Mouse (Mus musculus): ENCODE measurements around the gene Dnaja3. TPM values are rescaled to one million over a fixed set of nuclear protein-coding genes. Genes with fewer than 3 reads are reported as not detected.

Gene Dnaja3
- polyA plus RNA-seq, 1 experiment from 2014 or later = 77.6 TPM

- Histone ChIP-seq H3K27me3 (replicated peaks) (no peaks in the 10 kb centered on the region), H3K4me1 (replicated peaks) (peaks cover 17% of the 10 kb centered on the region), H3K36me3 (peaks cover 29% of the 10 kb centered on the region), H3K9me3 (replicated peaks) (no peaks in the 10 kb centered on the region), H3K4me3 (no peak overlapping the region), H3K9ac (no peak overlapping the region; the same call in 1 of the 2 replicates), H3K27ac (ENCODE audit: poor library complexity, severe bottlenecking) (no peak overlapping the region), H3K4me2 (no peak overlapping the region)
- 23% methylated on average over 6 of the region's 6 CpGs for WGBS
- ATAC-seq (ENCODE audit: insufficient number of reproducible peaks, low FRiP score) = no peak
Measured at GRCm38 (mm10) chr16:4629950-4630349, 9.8 kb upstream of the Dnaja3 start.

GRCm38 (mm10) chr16:4632050-4632449 is 7.7 kb upstream of the Dnaja3 start:
- Histone ChIP-seq H3K4me2 (no peak overlapping the region), H3K27ac (ENCODE audit: poor library complexity, severe bottlenecking) (no peak overlapping the region), H3K9me3 (replicated peaks) (no peaks in the 10 kb centered on the region), H3K4me1 (replicated peaks) (peaks cover 29% of the 10 kb centered on the region), H3K4me3 (no peak overlapping the region), H3K27me3 (replicated peaks) (no peaks in the 10 kb centered on the region), H3K9ac (no peak overlapping the region), H3K36me3 (peaks cover 27% of the 10 kb centered on the region)
- no peak for ATAC-seq (ENCODE audit: insufficient number of reproducible peaks, low FRiP score)
- 37% methylated on average over 7 of the region's 7 CpGs for WGBS

- H3K27me3 ChIP-seq (replicated peaks) = no peaks in the 10 kb centered on the region
- WGBS = 92% methylated on average over 3 of the region's 3 CpGs
- ATAC-seq (ENCODE audit: insufficient number of reproducible peaks, low FRiP score) = no peak
- no peak overlapping the region for H3K9ac ChIP-seq
- H3K4me1 ChIP-seq (replicated peaks) = peaks cover 25% of the 10 kb centered on the region
- no peaks in the 10 kb centered on the region for H3K9me3 ChIP-seq (replicated peaks)
- no peak overlapping the region for H3K27ac ChIP-seq (ENCODE audit: poor library complexity, severe bottlenecking)
- H3K4me3 ChIP-seq = no peak overlapping the region
- peaks cover 13% of the 10 kb centered on the region; the same call in 1 of the 2 replicates for H3K36me3 ChIP-seq
- H3K4me2 ChIP-seq = no peak overlapping the region
Measured at GRCm38 (mm10) chr16:4633661-4634060, 6.1 kb upstream of the Dnaja3 start.

- no peaks in the 10 kb centered on the region for H3K27me3 ChIP-seq (replicated peaks)
- H3K4me1 ChIP-seq (replicated peaks) = peaks cover 35% of the 10 kb centered on the region
- H3K4me2 ChIP-seq = no peak overlapping the region
- H3K36me3 ChIP-seq = peaks cover 9% of the 10 kb centered on the region; the same call in 1 of the 2 replicates
- no peak overlapping the region for H3K27ac ChIP-seq (ENCODE audit: poor library complexity, severe bottlenecking)
- no peak overlapping the region for H3K9ac ChIP-seq
- WGBS = 61% methylated on average over 9 of the region's 9 CpGs
- no peak overlapping the region for H3K4me3 ChIP-seq
- H3K9me3 ChIP-seq (replicated peaks) = no peaks in the 10 kb centered on the region
- no peak for ATAC-seq (ENCODE audit: insufficient number of reproducible peaks, low FRiP score)
Measured at GRCm38 (mm10) chr16:4634681-4635080, 5.1 kb upstream of the Dnaja3 start.

GRCm38 (mm10) chr16:4635760-4636159 is 4.0 kb upstream of the Dnaja3 start:
- H3K36me3 ChIP-seq = peaks cover 9% of the 10 kb centered on the region; the same call in 1 of the 2 replicates
- H3K9ac ChIP-seq = no peak overlapping the region
- peaks cover 40% of the 10 kb centered on the region for H3K4me1 ChIP-seq (replicated peaks)
- H3K4me3 ChIP-seq = no peak overlapping the region
- no peaks in the 10 kb centered on the region for H3K27me3 ChIP-seq (replicated peaks)
- no peak overlapping the region for H3K4me2 ChIP-seq
- no peak for ATAC-seq (ENCODE audit: insufficient number of reproducible peaks, low FRiP score)
- no peaks in the 10 kb centered on the region for H3K9me3 ChIP-seq (replicated peaks)
- WGBS = 59% methylated on average over 4 of the region's 4 CpGs
- no peak overlapping the region for H3K27ac ChIP-seq (ENCODE audit: poor library complexity, severe bottlenecking)

GRCm38 (mm10) chr16:4638891-4639390 is 848 bp upstream of the Dnaja3 start:
- no peak overlapping the region for H3K4me2 ChIP-seq
- H3K9ac ChIP-seq = no peak overlapping the region
- no peak overlapping the region for H3K27ac ChIP-seq (ENCODE audit: poor library complexity, severe bottlenecking)
- no peak overlapping the region for H3K4me3 ChIP-seq
- H3K36me3 ChIP-seq = no peaks in the 10 kb centered on the region; the same call in 1 of the 2 replicates
- H3K9me3 ChIP-seq (replicated peaks) = no peaks in the 10 kb centered on the region
- ATAC-seq (ENCODE audit: insufficient number of reproducible peaks, low FRiP score) = no peak
- 49% methylated on average over 3 of the region's 3 CpGs for WGBS
- no peaks in the 10 kb centered on the region for H3K27me3 ChIP-seq (replicated peaks)
- H3K4me1 ChIP-seq (replicated peaks) = peaks cover 71% of the 10 kb centered on the region

GRCm38 (mm10) chr16:4640267-4641005 is 647 bp downstream of the Dnaja3 start:
- peak overlapping the region; percentile 65 for H3K4me3 ChIP-seq
- no peaks in the 10 kb centered on the region for H3K27me3 ChIP-seq (replicated peaks)
- no peaks in the 10 kb centered on the region for H3K36me3 ChIP-seq
- no peaks in the 10 kb centered on the region for H3K9me3 ChIP-seq (replicated peaks)
- no peak; the same call in none of the 2 replicates for ATAC-seq (ENCODE audit: insufficient number of reproducible peaks, low FRiP score)
- H3K4me2 ChIP-seq = peak overlapping the region; percentile 89
- 7% methylated on average over 17 of the region's 17 CpGs for WGBS
- peaks cover 70% of the 10 kb centered on the region for H3K4me1 ChIP-seq (replicated peaks)
- H3K27ac ChIP-seq (ENCODE audit: poor library complexity, severe bottlenecking) = peak overlapping the region; percentile 90
- peak overlapping the region; percentile 89 for H3K9ac ChIP-seq

- H3K27ac ChIP-seq (ENCODE audit: poor library complexity, severe bottlenecking) = peak overlapping the region; percentile 90
- peaks cover 70% of the 10 kb centered on the region for H3K4me1 ChIP-seq (replicated peaks)
- WGBS = 27% methylated on average over 3 of the region's 3 CpGs
- peak overlapping the region; percentile 65 for H3K4me3 ChIP-seq
- no peak for ATAC-seq (ENCODE audit: insufficient number of reproducible peaks, low FRiP score)
- peak overlapping the region; percentile 89 for H3K9ac ChIP-seq
- H3K27me3 ChIP-seq (replicated peaks) = no peaks in the 10 kb centered on the region
- no peaks in the 10 kb centered on the region for H3K36me3 ChIP-seq
- H3K9me3 ChIP-seq (replicated peaks) = no peaks in the 10 kb centered on the region
- peak overlapping the region; percentile 89 for H3K4me2 ChIP-seq
Measured at GRCm38 (mm10) chr16:4641119-4641838, 1.5 kb downstream of the Dnaja3 start.

GRCm38 (mm10) chr16:4642190-4642589 is 2.4 kb downstream of the Dnaja3 start:
- peak overlapping the region; percentile 89 for H3K4me2 ChIP-seq
- H3K9ac ChIP-seq = peak overlapping the region; percentile 89
- no peaks in the 10 kb centered on the region for H3K9me3 ChIP-seq (replicated peaks)
- peak overlapping the region; percentile 65 for H3K4me3 ChIP-seq
- H3K27me3 ChIP-seq (replicated peaks) = no peaks in the 10 kb centered on the region
- no peaks in the 10 kb centered on the region for H3K36me3 ChIP-seq
- H3K27ac ChIP-seq (ENCODE audit: poor library complexity, severe bottlenecking) = peak overlapping the region; percentile 90
- 10% methylated on average over 13 of the region's 13 CpGs for whole genome bisulfite sequencing
- ATAC-seq (ENCODE audit: insufficient number of reproducible peaks, low FRiP score) = peak; percentile 68
- peaks cover 78% of the 10 kb centered on the region for H3K4me1 ChIP-seq (replicated peaks)

- Histone ChIP-seq H3K4me1 (replicated peaks) (peaks cover 85% of the 10 kb centered on the region), H3K9me3 (replicated peaks) (no peaks in the 10 kb centered on the region), H3K27ac (ENCODE audit: poor library complexity, severe bottlenecking) (peak overlapping the region; percentile 90), H3K27me3 (replicated peaks) (no peaks in the 10 kb centered on the region), H3K9ac (peak overlapping the region; percentile 89; the same call in 1 of the 2 replicates), H3K4me3 (peak overlapping the region; percentile 65; the same call in 1 of the 2 replicates), H3K4me2 (peak overlapping the region; percentile 89), H3K36me3 (peaks cover 5% of the 10 kb centered on the region; the same call in 1 of the 2 replicates)
- 78% methylated on average over 6 of the region's 6 CpGs for WGBS
- ATAC-seq (ENCODE audit: insufficient number of reproducible peaks, low FRiP score) = no peak
Measured at GRCm38 (mm10) chr16:4642937-4643336, 3.1 kb downstream of the Dnaja3 start.

Data from heart, embryonic 12.5 days (tissue).